Mouse (Mus musculus) retina, postnatal 7 days (tissue): Measurements from ENCODE around the gene Brip1.

Experiments used
- DNase-seq: peaks from one replicate; pipeline ENCODE4 v3.0.0-alpha.2; 2012; ENCODE audit warnings: low read depth, low spot score

The Brip1 gene

DNA sequence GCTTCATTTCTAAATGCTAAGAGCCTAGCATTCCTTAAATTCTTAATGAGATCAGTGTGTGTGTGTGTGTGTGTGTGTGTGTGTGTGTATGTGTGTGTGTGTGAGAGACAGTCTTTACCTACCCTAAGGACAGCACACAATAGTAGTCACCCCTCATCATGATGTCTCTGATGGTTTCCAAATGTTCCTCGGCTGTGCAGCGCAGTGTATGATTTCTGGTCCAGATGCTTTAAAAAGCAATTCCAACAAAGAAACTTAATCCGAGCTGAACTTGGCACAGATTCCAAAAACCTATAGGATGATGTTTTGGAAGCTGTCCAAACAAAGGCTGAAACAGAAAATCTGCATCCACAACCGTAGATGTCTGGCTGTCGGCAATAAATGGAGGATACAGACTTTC, 173.0 kb downstream of the Brip1 start:
- DNase-seq = no peak

DNA sequence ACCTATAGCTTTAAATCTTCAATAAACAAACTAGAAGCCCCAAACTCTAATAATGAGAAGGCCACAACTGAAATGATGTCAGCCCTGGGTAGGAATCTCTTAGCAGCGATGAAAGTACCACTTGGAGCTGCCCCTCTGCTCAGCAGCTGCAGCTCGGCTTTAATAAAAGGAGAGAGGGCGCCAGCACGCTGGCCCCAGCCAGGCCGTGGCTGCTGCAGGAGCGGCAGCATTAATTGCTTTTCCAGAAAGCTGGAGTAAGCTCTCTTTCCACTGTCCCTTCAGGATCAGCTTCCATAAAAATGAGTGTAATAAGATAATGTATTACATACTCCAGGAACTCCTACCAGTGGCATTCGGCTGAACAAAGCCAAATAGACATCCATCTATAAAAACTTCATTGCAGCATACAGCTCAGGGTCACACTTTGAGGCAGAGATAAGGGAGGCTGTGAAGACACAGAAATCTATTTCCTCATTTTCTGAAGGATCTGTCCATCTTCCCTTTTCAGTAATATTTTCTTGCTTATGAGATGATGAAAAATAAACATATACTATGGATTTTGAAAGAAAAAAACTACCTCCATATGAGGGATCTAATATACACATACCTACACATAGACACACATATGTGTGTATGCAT, 174.3 kb downstream of the Brip1 start:
- no peak for DNase-seq

DNA sequence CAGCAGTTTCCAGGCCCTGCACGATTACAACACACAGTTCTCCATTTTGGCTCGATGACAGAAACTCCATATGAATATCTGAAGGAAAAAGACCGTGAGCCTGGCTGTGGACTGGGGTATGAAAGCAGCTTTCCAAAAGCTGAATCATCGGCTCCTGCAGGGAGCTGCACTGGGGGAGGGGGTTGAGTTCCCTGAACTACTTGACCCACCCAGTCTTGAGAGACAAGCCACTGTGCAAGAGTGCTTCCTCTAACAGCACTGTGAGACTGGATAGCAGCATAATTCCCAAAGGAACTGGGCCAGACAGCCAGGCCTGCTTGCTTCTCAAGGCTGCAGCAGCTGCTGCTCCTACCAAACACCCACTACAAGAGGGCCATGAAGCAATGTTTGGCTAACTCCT, 178.6 kb downstream of the Brip1 start:
- DNase-seq = no peak

DNA sequence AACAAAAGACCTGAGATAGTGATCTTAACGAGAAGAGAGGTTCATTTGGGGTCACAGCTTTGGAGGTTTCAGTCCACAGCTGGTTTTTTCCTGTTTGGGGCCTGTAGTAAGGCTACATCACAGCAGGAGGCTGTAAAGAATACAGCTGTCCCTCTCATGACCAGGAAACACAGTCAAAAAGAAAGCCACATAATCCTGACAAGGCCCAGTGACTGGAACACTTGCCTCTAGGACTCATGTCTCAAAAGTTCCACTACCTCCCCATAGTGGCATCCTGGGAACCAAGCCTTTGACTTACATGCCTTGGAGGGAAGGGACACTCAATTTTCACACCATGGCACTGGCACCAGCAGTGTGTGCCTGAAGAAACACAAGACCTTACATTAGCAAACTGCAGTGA, 181.0 kb downstream of the Brip1 start:
- no peak for DNase-seq

DNA sequence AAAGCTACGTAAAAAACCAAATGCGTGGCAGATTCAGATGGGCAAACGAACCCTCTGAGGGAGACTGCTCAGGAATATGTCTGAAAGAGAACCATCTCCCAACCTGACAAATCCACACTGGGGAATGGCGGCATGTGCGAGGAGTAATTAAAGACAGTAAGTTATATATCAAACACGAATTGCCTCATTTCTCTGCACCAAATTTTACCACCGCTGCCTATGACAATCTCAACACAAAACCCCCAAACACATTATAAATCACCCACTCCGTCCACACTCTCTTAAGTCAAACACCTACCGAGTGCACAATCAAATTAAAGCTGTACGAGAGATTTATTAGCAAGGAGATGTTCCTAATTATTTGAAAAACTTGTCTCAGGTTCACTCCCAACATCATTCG, 184.8 kb downstream of the Brip1 start:
- DNase-seq = no peak

DNA sequence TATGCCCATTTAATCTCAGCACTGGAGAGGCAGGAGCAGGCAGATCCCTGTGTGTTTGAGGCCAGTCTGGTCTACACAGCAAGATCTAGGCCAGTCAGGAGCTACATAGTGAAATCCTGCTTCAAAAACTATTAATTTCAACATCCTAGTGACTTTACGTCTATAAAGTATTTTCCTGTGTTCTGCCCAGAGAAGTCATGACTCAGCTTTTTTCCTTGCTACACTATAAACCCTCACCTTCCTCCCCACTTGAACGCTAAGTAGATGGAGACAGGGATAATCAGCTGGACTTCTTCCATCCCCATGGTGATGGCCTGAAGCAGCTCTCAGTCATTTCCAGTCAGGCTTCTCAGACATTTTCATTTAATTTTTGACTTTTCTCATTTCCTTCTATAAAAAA, 187.9 kb downstream of the Brip1 start:
- no peak for DNase-seq

DNA sequence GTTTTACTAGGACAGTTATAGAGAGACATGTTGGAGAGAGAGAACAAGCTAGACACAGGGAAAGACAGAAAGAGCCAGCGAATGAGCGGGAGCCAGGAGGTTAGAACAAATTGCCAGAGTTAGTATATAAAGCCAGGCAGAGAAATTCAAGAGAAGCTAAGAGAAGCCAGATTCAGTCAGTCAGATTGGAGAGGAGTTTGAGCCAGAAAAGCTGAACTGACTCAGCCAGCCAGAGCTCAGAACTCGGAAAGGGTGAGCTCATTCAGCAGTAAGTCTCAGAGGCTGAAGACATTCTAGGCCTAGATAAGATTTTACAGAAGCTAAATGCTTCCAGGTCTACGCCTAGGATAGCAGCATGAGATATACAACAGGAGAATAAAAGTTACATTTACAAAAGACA, 190.5 kb downstream of the Brip1 start:
- DNase-seq = no peak

DNA sequence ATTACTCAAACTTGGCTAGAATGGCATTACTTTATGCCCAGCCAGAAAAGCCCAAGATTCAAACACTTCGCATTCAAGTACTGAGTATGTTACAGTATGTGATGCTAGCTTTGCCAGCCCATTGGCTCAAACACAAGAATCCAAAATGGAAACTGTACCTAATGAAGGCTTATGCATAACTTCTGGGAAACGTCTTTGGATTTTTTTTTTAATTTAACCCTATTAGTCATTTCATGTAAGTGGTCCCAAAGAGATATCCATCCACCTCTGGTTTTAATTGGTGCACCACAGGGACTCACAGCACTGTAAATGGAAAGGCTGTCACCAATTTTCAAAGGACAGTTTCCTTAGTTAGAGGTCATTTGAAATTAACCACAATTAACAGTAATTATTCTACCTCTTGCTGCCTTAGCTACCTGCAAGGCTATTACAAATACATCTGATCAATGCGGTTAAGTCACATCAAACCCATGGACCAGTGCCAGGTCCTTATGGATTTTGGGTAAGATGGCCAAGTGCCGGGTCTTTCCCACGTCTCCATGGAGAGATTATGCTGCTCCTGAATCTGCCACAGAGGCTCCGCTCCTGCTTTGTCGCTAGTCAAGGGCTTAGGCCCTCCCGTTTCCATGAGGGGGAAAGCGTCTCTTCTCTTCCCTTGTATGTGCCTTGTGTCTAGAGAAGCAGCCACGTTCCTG, 192.6 kb downstream of the Brip1 start:
- no peak for DNase-seq
